Mouse (Mus musculus): ENCODE measurements around the gene Brms1.
"Not testable (repeated sequence)": the region's sequence is repeated elsewhere in the genome, so short reads cannot be mapped to it uniquely, and the experiment has no call there.

DNA sequence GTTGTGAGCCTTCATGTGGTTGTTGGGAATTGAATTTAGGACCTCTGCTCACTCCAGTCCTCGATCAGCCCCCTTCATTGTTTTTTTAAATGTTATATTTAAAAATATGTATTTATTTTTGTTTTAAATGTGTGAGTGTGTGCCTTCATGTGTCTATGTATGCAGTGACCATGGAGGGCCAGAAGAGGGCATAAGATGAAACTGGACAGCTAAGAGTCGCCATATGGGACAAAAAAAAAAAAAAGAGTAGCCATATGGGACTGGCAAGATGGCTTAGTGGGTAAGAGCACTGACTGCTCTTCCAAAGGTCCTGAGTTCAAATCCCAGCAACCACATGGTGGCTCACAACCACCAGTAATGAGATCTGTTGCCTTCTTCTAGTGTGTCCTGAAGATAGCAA is 37.5 kb upstream of the Brms1 start:
- peak; percentile 25 for TF ChIP-seq CTCF (IDR thresholded peaks at IDR 0.05)
- TF ChIP-seq POLR2A (IDR thresholded peaks at IDR 0.05; ENCODE audit: insufficient read depth, low read depth, low read length): not testable (repeated sequence)

Data from heart, adult 2 months (tissue).